Mouse (Mus musculus): ENCODE measurements around the gene Tmem211.

DNA sequence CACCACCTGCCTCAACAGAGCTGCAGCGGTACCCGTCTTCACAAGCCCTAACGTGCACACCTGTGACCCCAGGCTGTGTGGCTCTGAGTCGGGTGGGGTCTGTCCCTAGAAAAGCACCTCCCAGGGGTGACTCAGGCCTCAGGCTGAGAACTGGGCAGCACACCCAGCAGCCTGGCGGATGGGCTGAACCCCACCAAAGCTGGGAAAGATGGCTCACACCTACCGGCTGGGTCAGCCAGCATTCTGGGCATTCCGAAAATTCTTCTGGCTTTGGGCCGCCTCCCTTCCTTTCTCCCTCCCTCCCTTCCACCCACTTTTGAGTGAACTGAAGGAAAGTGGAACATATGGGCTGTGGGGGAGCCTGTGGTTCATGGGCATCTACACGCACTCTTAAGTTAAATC lies 11.1 kb upstream of the Tmem211 start:
- TF ChIP-seq NRF1 (IDR thresholded peaks at IDR 0.05; ENCODE audit: insufficient read depth, low read depth, low read length, poor library complexity, severe bottlenecking) (no peak), TCF12 (IDR thresholded peaks at IDR 0.05; ENCODE audit: low read depth, low read length) (no peak), POLR2A (IDR thresholded peaks at IDR 0.05; ENCODE audit: control insufficient read depth in 1 of 2, insufficient read depth in 1 of 2, low read depth in 1 of 2, low read length in 2 of 2, poor library complexity in 1 of 2) (no peak), CTCF (IDR thresholded peaks at IDR 0.05 in 2 of 3, conservative IDR thresholded peaks at IDR 0.05 in 1 of 3; ENCODE audit: control insufficient read depth in 1 of 3, insufficient read depth in 1 of 3, low read depth in 2 of 3, low read length in 3 of 3, poor library complexity in 1 of 3, severe bottlenecking in 1 of 3) (no peak), MYC (IDR thresholded peaks at IDR 0.05; ENCODE audit: low read depth, low read length) (no peak), TAL1 (IDR thresholded peaks at IDR 0.05; ENCODE audit: low read length) (no peak), ZKSCAN1 (IDR thresholded peaks at IDR 0.05; ENCODE audit: low read depth, low read length) (no peak), EP300 (IDR thresholded peaks at IDR 0.05; ENCODE audit: low read depth in 1 of 2, low read length in 2 of 2) (no peak), MAZ (IDR thresholded peaks at IDR 0.05; ENCODE audit: low read depth, low read length) (no peak), MAFK (IDR thresholded peaks at IDR 0.05; ENCODE audit: borderline replicate concordance, low read depth, low read length) (no peak), GATA1 (IDR thresholded peaks at IDR 0.05; ENCODE audit: low read depth, low read length) (no peak), ZNF384 (IDR thresholded peaks at IDR 0.05; ENCODE audit: low read depth, low read length) (no peak)

Data from MEL (cell line).